Comparison of ENCODE assay signal across 16 mouse cellular contexts in genomic region chr10:13273756-13274155, GRCm38 (mm10).
DNase-seq lines count a peak whose midpoint lies in the region; ATAC-seq and TF ChIP-seq lines count a peak whose summit lies in the region.
"Had no signal": no experiment of that assay in that cellular context is flagged by ENCODE, and none has a peak within 500 bp of the region (broad histone marks: within the 10 kb centered on the region; RNA-seq: fewer than 3 reads in every experiment).

No protein-coding gene starts in this region.

- peak; percentile 77 for ATAC-seq in common myeloid progenitor, adult 5-6 weeks (replicated peaks; ENCODE audit: low read depth, poor library complexity, severe bottlenecking)
- ATAC-seq in megakaryocyte progenitor cell, adult 5-6 weeks (replicated peaks; ENCODE audit: poor library complexity) = peak; percentile 95
- ATAC-seq in midbrain, embryonic 11.5 days (ENCODE audit: low FRiP score) = no peak
- ATAC-seq: forebrain, embryonic 16.5 days; inflammation-experienced regulatory T-cells, adult 6 months had no signal

- H3K4me1 ChIP-seq in liver, adult 2 months (ENCODE audit: control insufficient read depth, insufficient read depth, low read length) = peaks cover 2% of the 10 kb centered on the region; the same call in 1 of the 2 replicates
- H3K4me1 ChIP-seq in hindbrain, embryonic 10.5 days (replicated peaks) = no peaks in the 10 kb centered on the region
- H3K4me1 ChIP-seq in midbrain, embryonic 11.5 days (ENCODE audit: control insufficient read depth, insufficient read depth, low read length) = no peaks in the 10 kb centered on the region
- H3K4me1 ChIP-seq: embryonic facial prominence, embryonic 13.5 days had no signal

- H3K36me3 ChIP-seq in liver, adult 2 months (ENCODE audit: control insufficient read depth, insufficient read depth, low read length) = no peaks in the 10 kb centered on the region
- peaks cover 3% of the 10 kb centered on the region; the same call in 1 of the 2 replicates for H3K36me3 ChIP-seq in hindbrain, embryonic 10.5 days
- H3K36me3 ChIP-seq in midbrain, embryonic 11.5 days (ENCODE audit: control insufficient read depth, insufficient read depth, low read length) = no peaks in the 10 kb centered on the region
- H3K36me3 ChIP-seq: embryonic facial prominence, embryonic 13.5 days had no signal

- no peaks in the 10 kb centered on the region for H3K27me3 ChIP-seq in liver, adult 2 months (ENCODE audit: control insufficient read depth, insufficient read depth, low read length)
- H3K27me3 ChIP-seq in hindbrain, embryonic 10.5 days (ENCODE audit: insufficient read depth, poor library complexity, severe bottlenecking) = no peaks in the 10 kb centered on the region
- H3K27me3 ChIP-seq in midbrain, embryonic 11.5 days (ENCODE audit: control insufficient read depth, insufficient read depth, low read length) = no peaks in the 10 kb centered on the region
- H3K27me3 ChIP-seq: embryonic facial prominence, embryonic 13.5 days had no signal

- H3K79me2 ChIP-seq in liver, adult 2 months (ENCODE audit: control insufficient read depth, insufficient read depth, low read length) = no peaks in the 10 kb centered on the region

- WGBS in liver, adult 2 months = 69% methylated on average over 1 of the region's 1 CpGs
- WGBS in hindbrain, embryonic 10.5 days = 80% methylated on average over 1 of the region's 1 CpGs
- 89% methylated on average over 1 of the region's 1 CpGs for WGBS in midbrain, embryonic 11.5 days

- H3K9me3 ChIP-seq in hindbrain, embryonic 10.5 days = no peaks in the 10 kb centered on the region
- no peaks in the 10 kb centered on the region for H3K9me3 ChIP-seq in midbrain, embryonic 11.5 days (ENCODE audit: control insufficient read depth, low read length)
- H3K9me3 ChIP-seq: embryonic facial prominence, embryonic 13.5 days had no signal

- TF ChIP-seq CTCF in liver, adult 2 months (IDR thresholded peaks at IDR 0.05; ENCODE audit: low read depth, low read length) = no peak

- H3K4me3 ChIP-seq in liver, adult 2 months (ENCODE audit: insufficient read depth, low read depth, low read length) = no peak overlapping the region
- H3K4me3 ChIP-seq in hindbrain, embryonic 10.5 days = no peak overlapping the region
- H3K4me3 ChIP-seq in midbrain, embryonic 11.5 days (ENCODE audit: low read depth, low read length) = no peak overlapping the region
- H3K4me3 ChIP-seq: embryonic facial prominence, embryonic 13.5 days had no signal

- no peak overlapping the region for H3K9ac ChIP-seq in liver, adult 2 months (ENCODE audit: low read depth, low read length)
- H3K9ac ChIP-seq in midbrain, embryonic 11.5 days (ENCODE audit: low read length) = no peak overlapping the region
- H3K9ac ChIP-seq: embryonic facial prominence, embryonic 13.5 days; lung, embryonic 14.5 days had no signal

- no peak overlapping the region for H3K27ac ChIP-seq in liver, adult 2 months (replicated peaks; ENCODE audit: insufficient read depth, low read depth, low read length)
- H3K27ac ChIP-seq in hindbrain, embryonic 10.5 days = no peak overlapping the region
- H3K27ac ChIP-seq in midbrain, embryonic 11.5 days (ENCODE audit: low read depth, low read length) = no peak overlapping the region
- H3K27ac ChIP-seq: embryonic facial prominence, embryonic 13.5 days had no signal

- peak; percentile 79 for DNase-seq in heart, adult 11 months
- DNase-seq in heart, postnatal 4 days = no peak
- peak; percentile 41 for DNase-seq in liver, adult 2 months (ENCODE audit: extremely low read depth, low read depth, low spot score)
- DNase-seq in liver = no peak
- no peak for DNase-seq in hindbrain, embryonic 10.5 days (ENCODE audit: low spot score)
- DNase-seq in midbrain, embryonic 11.5 days (ENCODE audit: low spot score, missing footprints) = no peak
- DNase-seq: adrenal gland, postnatal 10 days; cerebellum, adult 9-10 months; lung, embryonic 14.5 days; right cerebral cortex, postnatal 25 days; thymus, postnatal 25 days had no signal

- no peak for TF ChIP-seq POLR2A in liver, adult 2 months (IDR thresholded peaks at IDR 0.05; ENCODE audit: extremely low read depth, insufficient read depth, low read length)

- no peak overlapping the region for H3K4me2 ChIP-seq in midbrain, embryonic 11.5 days
- H3K4me2 ChIP-seq: embryonic facial prominence, embryonic 13.5 days; lung, embryonic 14.5 days had no signal

Comparison
In these comparisons a context has a peak if more than half of its experiments do, and no peak if none do; other contexts are left out.
1. DNase-seq: peak in heart, adult 11 months (single experiment) and liver, adult 2 months (single experiment); none in heart, postnatal 4 days (single experiment), liver (single experiment), hindbrain, embryonic 10.5 days (single experiment) and midbrain, embryonic 11.5 days (single experiment).